Mouse (Mus musculus) layer of hippocampus, adult 18-20 months (tissue): ENCODE data around the gene Klhl25. TPM values are rescaled to one million over a fixed set of nuclear protein-coding genes. Genes with fewer than 3 reads are reported as not detected.
"Not testable (repeated sequence)": the region's sequence is repeated elsewhere in the genome, so short reads cannot be mapped to it uniquely, and the experiment has no call there.

ENCODE experiments used
- DNase-seq, 2 experiments: peaks; one replicate each; pipeline ENCODE4 v3.0.0; 2022; ENCODE audit warnings: low spot score in 2 of 2
- total RNA-seq, 2 experiments: library from RNA; stranded (reverse); gene quantifications; 2 replicates each; pipeline ENCODE4 v1.2.3; 2021

The Klhl25 gene
- total RNA-seq, 2 experiments from 2014 or later: 9.7 to 9.9 TPM

- DNase-seq: no peak
Observed at GRCm38 (mm10) chr7:75872697-75873096, 24.6 kb downstream of the Klhl25 start.

DNA sequence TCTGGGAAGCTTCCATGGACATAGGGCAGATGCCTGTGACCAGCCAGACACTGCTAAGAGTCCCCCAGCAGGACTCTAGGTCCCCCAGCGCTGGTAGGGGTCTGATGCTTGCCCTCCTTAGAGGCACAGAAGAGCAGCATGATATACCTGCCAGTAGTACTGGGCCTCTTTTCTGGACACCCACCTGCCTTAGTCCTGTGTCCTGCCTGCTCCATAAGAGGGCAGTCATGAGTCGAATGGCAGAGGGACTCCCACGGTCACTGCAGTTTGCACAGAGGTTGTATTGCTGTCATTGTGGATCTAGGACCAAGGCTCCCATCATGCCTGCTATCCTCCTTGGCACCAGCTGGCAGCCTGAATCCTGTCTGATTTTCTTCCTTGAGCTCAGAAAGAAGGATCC, 25.1 kb downstream of the Klhl25 start:
- no peak for DNase-seq

DNA sequence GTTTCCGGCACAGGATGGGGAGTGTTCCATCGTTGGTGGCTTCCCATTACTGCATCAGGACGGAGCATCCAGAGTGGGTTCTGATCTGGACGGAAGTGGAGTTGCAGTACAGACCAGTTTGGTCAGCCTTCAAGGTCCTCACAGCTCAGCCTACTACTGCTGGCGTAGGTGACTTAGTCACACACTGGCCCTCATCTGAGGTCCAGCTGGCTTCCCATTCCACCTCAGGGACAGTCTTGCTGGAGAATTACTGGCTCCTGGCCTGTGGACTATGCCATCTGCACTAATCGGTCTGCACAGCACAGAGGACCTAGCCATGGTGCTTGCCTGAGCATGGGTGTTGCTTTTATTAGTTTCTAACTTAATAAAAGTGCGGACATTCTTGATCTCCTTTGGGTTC, 25.6 kb downstream of the Klhl25 start:
- DNase-seq: no peak

- not testable (repeated sequence) for DNase-seq
Observed at GRCm38 (mm10) chr7:75879436-75879835, 31.3 kb downstream of the Klhl25 start.

DNA sequence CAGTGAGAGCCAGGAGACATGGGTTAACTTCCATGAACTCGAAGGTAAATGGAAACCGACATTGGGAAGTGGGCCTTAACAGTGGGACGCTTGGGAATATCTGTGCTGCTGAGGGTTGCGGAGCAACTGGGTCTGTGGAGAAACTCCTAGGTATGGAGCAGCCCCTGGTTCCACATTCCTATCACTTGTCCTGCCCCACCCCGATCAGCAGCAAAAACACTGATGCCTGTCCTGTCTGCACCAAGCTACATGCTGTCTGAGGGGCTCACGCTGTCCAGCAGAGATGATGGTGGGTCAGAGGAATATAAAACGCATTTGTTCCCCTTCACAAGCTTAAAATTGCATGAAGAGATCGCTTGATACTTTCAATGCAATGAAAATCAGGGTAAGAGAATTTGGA, 32.1 kb downstream of the Klhl25 start:
- DNase-seq: no peak

GRCm38 (mm10) chr7:75880650-75881049, 32.5 kb downstream of the Klhl25 start:
- DNase-seq: peak; percentile 72 to 86

- no peak for DNase-seq
Observed at GRCm38 (mm10) chr7:75881376-75881775, 33.3 kb downstream of the Klhl25 start.

GRCm38 (mm10) chr7:75881791-75882190, 33.7 kb downstream of the Klhl25 start:
- no peak for DNase-seq

DNA sequence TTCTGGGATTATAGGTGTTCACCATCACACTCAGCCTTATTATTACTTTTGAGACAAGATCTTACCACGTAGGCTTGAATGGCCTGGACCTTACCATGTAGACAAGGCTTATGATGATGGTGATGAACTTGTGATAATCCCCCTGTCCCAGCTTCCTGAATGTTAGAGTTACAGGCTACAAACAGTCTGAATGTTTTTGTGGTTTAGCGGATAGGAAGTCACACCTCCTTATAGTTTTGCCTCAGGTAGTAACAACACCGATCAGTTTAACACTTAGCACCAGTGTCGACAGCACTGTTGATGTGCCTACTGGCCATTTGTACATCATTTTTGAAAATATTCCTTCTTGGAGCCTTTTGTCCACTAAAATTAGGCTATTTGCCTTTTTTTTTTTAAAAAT, 43.4 kb downstream of the Klhl25 start:
- DNase-seq: no peak

- DNase-seq: no peak
Observed at GRCm38 (mm10) chr7:75892737-75893136, 44.6 kb downstream of the Klhl25 start.

- DNase-seq: no peak
Observed at GRCm38 (mm10) chr7:75893709-75894108, 45.6 kb downstream of the Klhl25 start.

DNA sequence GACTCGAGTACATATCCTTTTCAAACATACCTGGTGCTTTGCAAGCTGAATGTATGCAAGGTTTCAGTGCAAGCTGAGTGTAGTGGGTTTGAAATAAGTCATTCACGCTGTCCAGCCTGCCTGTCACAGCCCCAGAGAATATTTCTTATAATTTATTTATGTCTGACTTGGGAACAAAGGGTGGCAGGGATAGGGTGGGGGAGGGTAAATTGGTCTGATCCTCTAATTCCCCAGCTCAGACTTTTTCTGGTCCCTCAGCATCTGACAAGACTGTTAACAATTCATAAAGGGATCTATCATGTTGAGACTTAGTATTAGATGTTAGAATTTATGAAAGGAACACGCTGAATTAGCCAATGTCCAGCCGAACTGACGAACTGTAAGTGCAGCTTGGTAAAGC, 48.9 kb downstream of the Klhl25 start:
- no peak for DNase-seq

GRCm38 (mm10) chr7:75899102-75899501, 51.0 kb downstream of the Klhl25 start:
- no peak for DNase-seq

GRCm38 (mm10) chr7:75899517-75899916, 51.4 kb downstream of the Klhl25 start:
- no peak for DNase-seq

DNA sequence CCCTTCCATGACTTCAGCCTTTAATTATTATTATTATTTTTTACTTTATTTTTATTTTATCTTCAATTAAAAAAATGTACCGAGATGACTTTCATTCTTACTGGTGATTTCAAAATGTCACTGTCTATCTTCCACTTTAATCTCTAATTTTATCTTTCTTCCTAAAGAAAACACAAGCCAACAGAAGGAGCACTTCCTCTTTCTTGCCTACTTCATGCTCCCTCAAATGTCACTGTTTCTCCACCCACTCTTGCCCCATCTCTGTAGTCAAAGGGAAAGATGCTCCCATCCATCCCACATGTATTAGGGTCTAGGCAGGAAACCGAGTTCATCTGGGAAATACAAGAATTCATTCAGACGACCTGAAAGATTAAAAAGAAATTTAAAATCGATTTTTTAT, 51.8 kb downstream of the Klhl25 start:
- no peak for DNase-seq

GRCm38 (mm10) chr7:75905145-75905544, 57.0 kb downstream of the Klhl25 start:
- no peak for DNase-seq

DNA sequence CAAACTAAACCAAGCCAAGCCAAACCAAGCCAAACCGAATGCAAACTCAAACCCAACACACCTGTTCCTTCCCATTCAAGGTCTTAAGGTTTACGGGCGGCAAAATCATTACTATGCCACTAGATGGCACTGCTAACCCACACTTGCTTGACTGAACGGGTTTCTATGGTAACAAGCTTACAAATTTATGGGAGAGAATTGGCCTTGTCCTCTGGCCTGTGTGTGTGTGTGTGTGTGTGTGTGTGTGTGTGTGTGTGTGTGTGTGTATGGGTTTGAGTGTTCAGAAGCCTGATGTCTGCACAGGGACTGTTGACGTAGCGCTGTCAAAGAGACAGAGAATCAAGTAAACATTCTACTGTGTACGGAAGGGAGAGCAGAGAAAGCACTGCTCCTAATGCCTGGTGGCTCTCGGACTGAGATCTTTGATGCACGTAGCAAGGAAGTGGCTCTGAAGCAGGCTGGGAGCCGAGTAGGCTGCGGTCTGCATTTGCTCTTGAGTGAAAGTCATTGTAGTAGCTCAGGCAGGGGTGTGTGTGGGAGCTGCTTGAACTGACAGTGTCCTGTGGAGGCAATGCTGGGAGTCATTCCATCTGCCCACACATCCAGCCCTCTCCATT, 62.0 kb downstream of the Klhl25 start:
- peak; percentile 44 to 78 for DNase-seq

DNA sequence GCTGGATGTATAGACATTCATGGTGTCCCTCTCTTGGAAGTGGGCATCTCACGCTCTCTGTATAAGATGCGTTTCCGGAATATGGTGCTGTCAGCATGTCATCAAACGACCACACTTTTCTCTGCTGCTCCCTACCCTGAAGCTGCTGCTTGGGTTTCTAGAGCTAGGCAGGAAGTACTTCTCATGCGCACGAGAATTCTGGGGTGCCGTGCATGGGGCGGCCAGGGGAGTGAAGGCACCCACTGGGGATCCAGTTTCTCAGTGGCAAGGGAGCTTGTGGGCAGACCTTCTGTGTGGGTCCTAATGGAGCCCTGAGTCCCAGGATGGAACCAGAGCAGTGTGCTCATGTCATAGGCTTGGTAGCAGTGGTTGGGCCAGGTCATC, 62.5 kb downstream of the Klhl25 start:
- DNase-seq: no peak

- DNase-seq: peak; percentile 48 to 80
Observed at GRCm38 (mm10) chr7:75913952-75914351, 65.8 kb downstream of the Klhl25 start.

DNA sequence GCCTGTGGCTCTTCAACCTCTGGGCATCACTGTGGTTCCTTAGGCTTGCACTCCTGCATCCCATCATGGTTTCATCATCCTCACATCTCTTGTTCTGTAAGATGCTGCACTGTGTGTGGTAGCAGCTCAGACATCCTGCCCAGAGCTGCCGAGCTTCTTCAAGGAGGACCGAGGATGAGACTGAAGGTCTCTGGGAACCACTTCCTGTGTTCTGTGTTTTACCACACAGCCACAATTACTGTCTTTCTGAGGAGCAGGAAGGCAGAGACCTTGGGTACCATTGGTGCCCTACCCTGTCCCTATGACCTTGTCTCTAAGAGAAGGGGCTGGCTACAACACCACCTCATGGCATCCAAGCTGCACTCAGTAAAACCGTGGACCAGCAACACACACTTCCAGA, 67.4 kb downstream of the Klhl25 start:
- not testable (repeated sequence) for DNase-seq

DNA sequence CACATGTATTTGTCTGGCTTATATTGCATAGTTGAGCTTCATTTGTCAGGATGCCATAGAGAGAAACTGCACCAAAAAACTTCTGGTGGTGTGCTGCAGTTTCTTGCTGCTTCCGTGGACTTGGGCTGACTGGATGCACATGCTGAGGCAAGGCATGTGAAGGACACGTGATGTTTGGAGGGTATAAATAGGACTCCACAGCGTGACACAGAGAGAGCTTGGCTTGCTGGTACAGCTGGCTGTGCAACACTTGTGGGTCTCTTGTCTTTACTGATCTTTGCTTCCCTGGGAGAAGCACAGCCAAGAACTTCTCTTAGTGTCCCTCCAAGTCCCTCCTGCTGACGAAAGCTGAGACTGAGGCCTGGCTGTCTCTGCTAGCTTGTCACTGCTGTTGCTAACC, 69.6 kb downstream of the Klhl25 start:
- DNase-seq: no peak

DNA sequence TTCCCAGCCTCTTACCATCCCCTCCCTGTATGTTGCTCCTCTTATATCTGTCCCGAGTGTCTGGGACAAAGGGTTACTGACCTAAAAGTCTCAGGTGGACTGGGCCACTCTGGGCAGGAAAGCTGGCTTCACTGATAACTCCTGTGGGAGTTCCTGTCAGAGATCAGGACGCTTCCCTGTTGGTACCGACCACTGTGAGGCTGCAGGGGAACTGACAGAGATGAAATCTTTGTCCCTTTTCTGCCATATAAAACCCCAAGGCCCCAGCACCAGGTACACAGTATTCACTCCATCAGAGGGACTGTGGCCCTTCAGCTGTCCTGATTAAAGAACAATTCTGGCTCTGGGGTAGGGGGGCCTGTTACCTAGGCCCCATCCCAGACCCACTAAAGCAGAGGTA, 71.6 kb downstream of the Klhl25 start:
- not testable (repeated sequence) for DNase-seq
